Mouse (Mus musculus): ENCODE measurements around the gene Rgs1. TPM values are rescaled to one million over a fixed set of nuclear protein-coding genes. Genes with fewer than 3 reads are reported as not detected.

The Rgs1 gene
- total RNA-seq (2022) = under 1 TPM in 2 of 4 experiments, not detected in 2; 0.37 to 0.78 TPM

GRCm38 (mm10) chr1:144248923-144249322 is at the start of gene Rgs1:
Rgs1 (minus strand) TSS chr1:144249242.
- DNase-seq (ENCODE audit: low spot score) = peak; percentile 11

GRCm38 (mm10) chr1:144283020-144284014 is 34.3 kb upstream of the Rgs1 start:
- no peak for DNase-seq (ENCODE audit: low spot score)

GRCm38 (mm10) chr1:144280056-144280455 is 31.0 kb upstream of the Rgs1 start:
- no peak for DNase-seq (ENCODE audit: low spot score)

- DNase-seq (ENCODE audit: low spot score) = no peak
Observed at GRCm38 (mm10) chr1:144272991-144273390, 23.9 kb upstream of the Rgs1 start.

- DNase-seq (ENCODE audit: low spot score) = no peak
Observed at GRCm38 (mm10) chr1:144269112-144269511, 20.1 kb upstream of the Rgs1 start.

- DNase-seq (ENCODE audit: low spot score) = peak; percentile 7
Observed at GRCm38 (mm10) chr1:144267471-144268470, 18.7 kb upstream of the Rgs1 start.

GRCm38 (mm10) chr1:144264000-144264399 is 15.0 kb upstream of the Rgs1 start:
- DNase-seq (ENCODE audit: low spot score) = no peak

- no peak for DNase-seq (ENCODE audit: low spot score)
Observed at GRCm38 (mm10) chr1:144262008-144262407, 13.0 kb upstream of the Rgs1 start.

- no peak for DNase-seq (ENCODE audit: low spot score)
Observed at GRCm38 (mm10) chr1:144258779-144259178, 9.7 kb upstream of the Rgs1 start.

GRCm38 (mm10) chr1:144256556-144257331 is 7.7 kb upstream of the Rgs1 start:
- DNase-seq (ENCODE audit: low spot score) = no peak

GRCm38 (mm10) chr1:144248206-144248605 is 836 bp downstream of the Rgs1 start:
- DNase-seq (ENCODE audit: low spot score) = no peak

GRCm38 (mm10) chr1:144247382-144247781 is 1.7 kb downstream of the Rgs1 start:
- no peak for DNase-seq (ENCODE audit: low spot score)

GRCm38 (mm10) chr1:144243511-144243910 is 5.5 kb downstream of the Rgs1 start:
- peak; percentile 12 for DNase-seq (ENCODE audit: low spot score)

- DNase-seq (ENCODE audit: low spot score) = no peak
Observed at GRCm38 (mm10) chr1:144239195-144239594, 9.8 kb downstream of the Rgs1 start.

- DNase-seq (ENCODE audit: low spot score) = no peak
Observed at GRCm38 (mm10) chr1:144215230-144215629, 33.8 kb downstream of the Rgs1 start.

GRCm38 (mm10) chr1:144210912-144211311 is 38.1 kb downstream of the Rgs1 start:
- DNase-seq (ENCODE audit: low spot score) = no peak

- no peak for DNase-seq (ENCODE audit: low spot score)
Observed at GRCm38 (mm10) chr1:144206281-144207061, 42.6 kb downstream of the Rgs1 start.

- no peak for DNase-seq (ENCODE audit: low spot score)
Observed at GRCm38 (mm10) chr1:144204766-144205165, 44.3 kb downstream of the Rgs1 start.

- DNase-seq (ENCODE audit: low spot score) = no peak
Observed at GRCm38 (mm10) chr1:144202939-144203338, 46.1 kb downstream of the Rgs1 start.

- peak; percentile 16 for DNase-seq (ENCODE audit: low spot score)
Observed at GRCm38 (mm10) chr1:144200496-144200895, 48.5 kb downstream of the Rgs1 start.

Data from heart, adult 8-10 months (tissue).